Mouse (Mus musculus): ENCODE measurements around the gene Shbg. TPM values are rescaled to one million over a fixed set of nuclear protein-coding genes. Genes with fewer than 3 reads are reported as not detected.

The Shbg gene
- not detected for polyA plus RNA-seq (2015; fragmentation: Illumina TruSeq; extraction: RNeasy Lipid Tissue Mini Kit (QIAGEN cat#74804); ENCODE audit: low read depth, low replicate concordance)

GRCm38 (mm10) chr11:69617805-69618204 lies at the start of gene Shbg:
Gene Shbg, minus strand, starts transcription at chr11:69617905.

DNA sequence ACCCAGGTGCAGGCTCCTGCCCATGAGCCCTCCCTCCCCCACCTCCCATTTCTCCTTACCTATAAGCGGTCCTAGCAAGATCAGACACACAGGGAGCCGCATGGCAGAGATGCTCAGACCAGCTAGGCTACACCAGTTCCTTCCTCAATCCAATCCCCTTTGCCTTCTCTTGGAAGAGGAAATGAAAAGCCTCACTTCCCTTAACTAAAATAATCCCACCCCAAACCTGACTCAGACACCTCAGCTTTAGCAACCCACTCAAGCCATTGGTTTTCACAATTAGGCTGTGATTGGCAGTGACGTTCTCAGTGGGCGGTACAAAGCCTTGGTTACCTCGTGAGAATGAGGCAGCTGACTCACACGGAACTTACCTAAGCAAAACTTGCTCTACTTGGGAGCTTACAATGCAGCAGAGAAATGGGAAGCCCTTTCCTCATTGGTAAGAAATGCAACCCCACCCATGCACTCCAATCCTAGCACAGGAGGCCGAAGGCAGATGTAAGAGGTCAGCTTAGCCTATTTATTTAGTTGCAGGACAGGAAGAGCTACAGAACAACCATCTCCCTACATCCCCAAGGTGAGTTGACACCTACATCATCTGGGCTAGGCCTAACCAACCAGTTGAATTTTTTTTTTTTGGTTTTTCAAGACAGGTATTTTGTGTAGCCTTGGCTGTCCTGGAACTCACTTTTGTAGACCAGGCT lies 48.4 kb upstream of the Shbg start, which contains the start of gene Cd68:
Cd68 (minus strand) TSS at position 193 of the 704 bp plus-strand sequence.

GRCm38 (mm10) chr11:69662213-69662966 lies 44.7 kb upstream of the Shbg start, which contains the start of gene Mpdu1:
Gene Mpdu1, minus strand, starts transcription at chr11:69662642.

GRCm38 (mm10) chr11:69655264-69656064 lies 37.8 kb upstream of the Shbg start, which contains the start of gene Sox15:
Gene Sox15, plus strand, starts transcription at chr11:69655314.

DNA sequence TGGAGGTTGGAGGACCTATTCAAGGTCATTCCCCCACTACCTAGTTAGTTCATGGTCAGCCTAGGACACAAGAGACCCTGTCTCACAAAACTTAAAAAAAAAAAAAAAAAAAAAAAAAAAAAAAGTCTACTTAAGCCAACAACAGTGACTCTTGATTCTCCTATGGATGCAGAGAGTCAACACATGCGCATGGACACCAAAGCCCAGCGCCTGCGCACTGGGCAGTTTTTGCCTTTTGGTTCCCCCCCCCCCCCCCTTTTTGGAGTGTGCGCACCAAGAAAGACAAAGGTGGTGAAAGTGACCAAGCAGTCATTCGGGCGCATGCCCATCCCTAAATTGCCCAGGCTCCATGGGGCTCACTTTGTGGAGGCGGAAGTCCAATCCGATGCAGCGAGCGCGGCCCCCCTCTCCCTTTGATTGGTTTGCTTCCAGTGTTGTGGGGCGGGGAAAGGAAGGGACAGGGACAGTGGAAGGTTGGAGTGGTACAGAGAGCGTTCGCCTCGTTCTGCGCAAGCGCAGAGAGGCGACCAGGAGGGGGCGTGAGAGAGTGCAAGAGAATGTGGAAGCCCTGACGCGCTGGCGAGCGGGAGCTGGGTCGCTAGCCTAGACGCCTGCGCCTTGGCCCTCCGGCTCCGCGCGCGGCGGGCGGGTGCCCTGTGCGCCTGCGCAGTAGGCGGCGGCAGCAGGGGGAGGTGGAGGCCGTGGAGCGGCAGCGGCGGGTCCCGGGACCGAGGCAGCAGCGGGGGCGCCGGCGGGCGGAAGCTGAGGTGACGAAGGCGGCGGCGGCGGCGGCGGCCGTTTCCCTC lies 14.8 kb upstream of the Shbg start, which contains the start of gene Fxr2:
Fxr2 (plus strand) TSS at position 707 of the 806 bp plus-strand sequence.

GRCm38 (mm10) chr11:69621571-69622268 lies 4.0 kb upstream of the Shbg start, which contains the start of gene Sat2:
Gene Sat2, plus strand, starts transcription at chr11:69622024.

DNA sequence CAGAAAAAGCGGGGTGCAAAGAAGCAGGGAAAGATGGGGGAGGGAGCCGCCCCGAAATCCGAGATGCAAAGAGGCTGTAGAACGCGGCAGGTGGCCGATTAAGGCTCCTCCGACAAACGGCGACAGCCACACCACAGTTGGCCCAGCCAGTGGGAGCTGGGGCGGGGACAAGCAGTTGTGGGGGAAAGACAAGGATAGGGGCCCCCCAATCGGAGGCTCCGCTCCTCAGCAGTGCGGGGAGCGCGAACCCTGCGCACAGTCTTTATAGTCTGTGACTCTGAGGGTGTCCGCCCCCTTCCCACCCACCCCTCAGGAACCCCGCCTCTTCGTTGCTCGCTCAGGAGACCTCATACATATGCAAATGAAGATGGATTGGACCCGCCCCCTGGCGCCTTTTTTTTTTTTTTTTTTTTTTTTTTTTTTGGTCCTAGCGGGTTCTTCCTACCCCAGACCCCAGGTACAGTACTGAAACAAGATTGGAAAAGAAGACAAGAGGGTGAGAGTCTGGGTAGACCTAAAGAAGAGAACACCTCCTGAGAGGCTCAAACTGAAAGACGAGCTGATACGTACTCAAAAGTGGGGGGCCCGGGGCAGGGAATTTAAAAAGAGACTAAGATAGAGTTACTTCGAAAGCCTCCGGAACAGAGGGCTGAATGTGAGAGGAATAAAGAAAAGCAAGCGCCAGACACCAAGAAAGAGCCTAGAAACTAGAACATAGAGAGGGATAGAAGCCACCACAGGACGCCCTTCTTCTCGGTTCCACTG lies 11.8 kb downstream of the Shbg start, which contains the start of gene Atp1b2:
Atp1b2 (minus strand) TSS at position 217 of the 765 bp plus-strand sequence.

GRCm38 (mm10) chr11:69580091-69580514 lies 37.6 kb downstream of the Shbg start, which contains the start of the genes Wrap53 and Trp53:
Gene Wrap53, minus strand, starts transcription at chr11:69580255.
Gene Trp53, plus strand, starts transcription at chr11:69580359.

Other genes with a start within 250 kb of the Shbg start
- gene Chd3, start 248.5 kb downstream of the Shbg start, polyA plus RNA-seq (2015; fragmentation: Illumina TruSeq; extraction: RNeasy Lipid Tissue Mini Kit (QIAGEN cat#74804); ENCODE audit: low read depth, low replicate concordance), result 218 TPM
- gene Naa38, start 222.4 kb downstream of the Shbg start, polyA plus RNA-seq (2015; fragmentation: Illumina TruSeq; extraction: RNeasy Lipid Tissue Mini Kit (QIAGEN cat#74804); ENCODE audit: low read depth, low replicate concordance), result 175 TPM
- gene Cyb5d1, start 222.3 kb downstream of the Shbg start, polyA plus RNA-seq (2015; fragmentation: Illumina TruSeq; extraction: RNeasy Lipid Tissue Mini Kit (QIAGEN cat#74804); ENCODE audit: low read depth, low replicate concordance), result 37.8 TPM
- gene Tmem88, start 219.7 kb downstream of the Shbg start, polyA plus RNA-seq (2015; fragmentation: Illumina TruSeq; extraction: RNeasy Lipid Tissue Mini Kit (QIAGEN cat#74804); ENCODE audit: low read depth, low replicate concordance), result 2.1 TPM
- gene Kdm6b, start 204.2 kb downstream of the Shbg start, polyA plus RNA-seq (2015; fragmentation: Illumina TruSeq; extraction: RNeasy Lipid Tissue Mini Kit (QIAGEN cat#74804); ENCODE audit: low read depth, low replicate concordance), result 8.6 TPM
- gene Dnah2, start 68.8 kb downstream of the Shbg start, polyA plus RNA-seq (2015; fragmentation: Illumina TruSeq; extraction: RNeasy Lipid Tissue Mini Kit (QIAGEN cat#74804); ENCODE audit: low read depth, low replicate concordance), result 1.4 TPM
- 78.5 TPM for gene Efnb3, start 57.7 kb downstream of the Shbg start, polyA plus RNA-seq (2015; fragmentation: Illumina TruSeq; extraction: RNeasy Lipid Tissue Mini Kit (QIAGEN cat#74804); ENCODE audit: low read depth, low replicate concordance)
- gene Wrap53, start 37.6 kb downstream of the Shbg start, polyA plus RNA-seq (2015; fragmentation: Illumina TruSeq; extraction: RNeasy Lipid Tissue Mini Kit (QIAGEN cat#74804); ENCODE audit: low read depth, low replicate concordance), result 12.1 TPM
- gene Trp53, start 37.5 kb downstream of the Shbg start, polyA plus RNA-seq (2015; fragmentation: Illumina TruSeq; extraction: RNeasy Lipid Tissue Mini Kit (QIAGEN cat#74804); ENCODE audit: low read depth, low replicate concordance), result 21.0 TPM
- gene Atp1b2, start 12.0 kb downstream of the Shbg start, polyA plus RNA-seq (2015; fragmentation: Illumina TruSeq; extraction: RNeasy Lipid Tissue Mini Kit (QIAGEN cat#74804); ENCODE audit: low read depth, low replicate concordance), result 372 TPM
- 20.6 TPM for gene Sat2, start 4.1 kb upstream of the Shbg start, polyA plus RNA-seq (2015; fragmentation: Illumina TruSeq; extraction: RNeasy Lipid Tissue Mini Kit (QIAGEN cat#74804); ENCODE audit: low read depth, low replicate concordance)
- gene Fxr2, start 15.1 kb upstream of the Shbg start, polyA plus RNA-seq (2015; fragmentation: Illumina TruSeq; extraction: RNeasy Lipid Tissue Mini Kit (QIAGEN cat#74804); ENCODE audit: low read depth, low replicate concordance), result 92.2 TPM
- not detected for gene Sox15, start 37.4 kb upstream of the Shbg start, polyA plus RNA-seq (2015; fragmentation: Illumina TruSeq; extraction: RNeasy Lipid Tissue Mini Kit (QIAGEN cat#74804); ENCODE audit: low read depth, low replicate concordance)
- gene Mpdu1, start 44.7 kb upstream of the Shbg start, polyA plus RNA-seq (2015; fragmentation: Illumina TruSeq; extraction: RNeasy Lipid Tissue Mini Kit (QIAGEN cat#74804); ENCODE audit: low read depth, low replicate concordance), result 97.8 TPM
- gene Cd68, start 48.2 kb upstream of the Shbg start, polyA plus RNA-seq (2015; fragmentation: Illumina TruSeq; extraction: RNeasy Lipid Tissue Mini Kit (QIAGEN cat#74804); ENCODE audit: low read depth, low replicate concordance), result 18.2 TPM
- 435 TPM for gene Eif4a1, start 54.5 kb upstream of the Shbg start, polyA plus RNA-seq (2015; fragmentation: Illumina TruSeq; extraction: RNeasy Lipid Tissue Mini Kit (QIAGEN cat#74804); ENCODE audit: low read depth, low replicate concordance)
- gene Senp3, start 64.2 kb upstream of the Shbg start, polyA plus RNA-seq (2015; fragmentation: Illumina TruSeq; extraction: RNeasy Lipid Tissue Mini Kit (QIAGEN cat#74804); ENCODE audit: low read depth, low replicate concordance), result 110 TPM
- 4.0 TPM for gene Tnfsf13, start 67.9 kb upstream of the Shbg start, polyA plus RNA-seq (2015; fragmentation: Illumina TruSeq; extraction: RNeasy Lipid Tissue Mini Kit (QIAGEN cat#74804); ENCODE audit: low read depth, low replicate concordance)
- 14.5 TPM for gene Tnfsf12, start 77.9 kb upstream of the Shbg start, polyA plus RNA-seq (2015; fragmentation: Illumina TruSeq; extraction: RNeasy Lipid Tissue Mini Kit (QIAGEN cat#74804); ENCODE audit: low read depth, low replicate concordance)
- 2.1 TPM for gene Tnfsfm13, start 78.2 kb upstream of the Shbg start, polyA plus RNA-seq (2015; fragmentation: Illumina TruSeq; extraction: RNeasy Lipid Tissue Mini Kit (QIAGEN cat#74804); ENCODE audit: low read depth, low replicate concordance)
- 26.2 TPM for gene Polr2a, start 140.7 kb upstream of the Shbg start, polyA plus RNA-seq (2015; fragmentation: Illumina TruSeq; extraction: RNeasy Lipid Tissue Mini Kit (QIAGEN cat#74804); ENCODE audit: low read depth, low replicate concordance)
- not detected for gene Slc35g3, start 144.1 kb upstream of the Shbg start, polyA plus RNA-seq (2015; fragmentation: Illumina TruSeq; extraction: RNeasy Lipid Tissue Mini Kit (QIAGEN cat#74804); ENCODE audit: low read depth, low replicate concordance)
- gene Zbtb4, start 148.0 kb upstream of the Shbg start, polyA plus RNA-seq (2015; fragmentation: Illumina TruSeq; extraction: RNeasy Lipid Tissue Mini Kit (QIAGEN cat#74804); ENCODE audit: low read depth, low replicate concordance), result 61.8 TPM
- 0.61 TPM for gene Chrnb1, start 178.0 kb upstream of the Shbg start, polyA plus RNA-seq (2015; fragmentation: Illumina TruSeq; extraction: RNeasy Lipid Tissue Mini Kit (QIAGEN cat#74804); ENCODE audit: low read depth, low replicate concordance)
- 16.9 TPM for gene Fgf11, start 184.0 kb upstream of the Shbg start, polyA plus RNA-seq (2015; fragmentation: Illumina TruSeq; extraction: RNeasy Lipid Tissue Mini Kit (QIAGEN cat#74804); ENCODE audit: low read depth, low replicate concordance)
- not detected for gene Tmem102, start 187.7 kb upstream of the Shbg start, polyA plus RNA-seq (2015; fragmentation: Illumina TruSeq; extraction: RNeasy Lipid Tissue Mini Kit (QIAGEN cat#74804); ENCODE audit: low read depth, low replicate concordance)
- not detected for gene Gm39566, start 197.4 kb upstream of the Shbg start, polyA plus RNA-seq (2015; fragmentation: Illumina TruSeq; extraction: RNeasy Lipid Tissue Mini Kit (QIAGEN cat#74804); ENCODE audit: low read depth, low replicate concordance)
- not detected for gene Spem2, start 200.6 kb upstream of the Shbg start, polyA plus RNA-seq (2015; fragmentation: Illumina TruSeq; extraction: RNeasy Lipid Tissue Mini Kit (QIAGEN cat#74804); ENCODE audit: low read depth, low replicate concordance)
- gene Spem1, start 204.3 kb upstream of the Shbg start, polyA plus RNA-seq (2015; fragmentation: Illumina TruSeq; extraction: RNeasy Lipid Tissue Mini Kit (QIAGEN cat#74804); ENCODE audit: low read depth, low replicate concordance), result not detected
- gene Nlgn2, start 219.9 kb upstream of the Shbg start, polyA plus RNA-seq (2015; fragmentation: Illumina TruSeq; extraction: RNeasy Lipid Tissue Mini Kit (QIAGEN cat#74804); ENCODE audit: low read depth, low replicate concordance), result 101 TPM
- 280 TPM for gene Tmem256, start 220.6 kb upstream of the Shbg start, polyA plus RNA-seq (2015; fragmentation: Illumina TruSeq; extraction: RNeasy Lipid Tissue Mini Kit (QIAGEN cat#74804); ENCODE audit: low read depth, low replicate concordance)
- gene Plscr3, start 228.5 kb upstream of the Shbg start, polyA plus RNA-seq (2015; fragmentation: Illumina TruSeq; extraction: RNeasy Lipid Tissue Mini Kit (QIAGEN cat#74804); ENCODE audit: low read depth, low replicate concordance), result 18.8 TPM
- gene Tnk1, start 240.8 kb upstream of the Shbg start, polyA plus RNA-seq (2015; fragmentation: Illumina TruSeq; extraction: RNeasy Lipid Tissue Mini Kit (QIAGEN cat#74804); ENCODE audit: low read depth, low replicate concordance), result not detected